32 mouse cellular contexts compared by ENCODE assay signal in genomic region chr5:113678743-113679452, GRCm38 (mm10). TPM values are rescaled to one million over a fixed set of nuclear protein-coding genes. Genes with fewer than 3 reads are reported as not detected.
A peak's percentile ranks its signal among the peaks of the same experiment; 100 is the strongest.
DNase-seq lines count a peak whose midpoint lies in the region; ATAC-seq lines count a peak whose summit lies in the region.
"Had no signal": no experiment of that assay in that cellular context is flagged by ENCODE, and none has a peak within 500 bp of the region (broad histone marks: within the 10 kb centered on the region; RNA-seq: fewer than 3 reads in every experiment).

No protein-coding gene starts in this region.

- 0 out of 2 replicates have a peak, but pooled peaks cover 4% of the 10 kb centered on the region for H3K9me3 ChIP-seq in hindbrain, embryonic 16.5 days (ENCODE audit: control insufficient read depth, low read length)
- H3K9me3 ChIP-seq in hindbrain, embryonic 10.5 days, result 0 out of 2 replicates have a peak, but pooled peaks cover 3% of the 10 kb centered on the region
- no peaks in the 10 kb centered on the region for H3K9me3 ChIP-seq in heart, embryonic 10.5 days
- no peaks in the 10 kb centered on the region for H3K9me3 ChIP-seq in neural tube, embryonic 15.5 days (replicated peaks)
- H3K9me3 ChIP-seq: embryonic facial prominence, embryonic 15.5 days; limb, embryonic 12.5 days; liver, embryonic 12.5 days; neural tube, embryonic 12.5 days had no signal

- no peak overlapping the region for H3K9ac ChIP-seq in hindbrain, embryonic 16.5 days (ENCODE audit: low read depth, low read length)
- H3K9ac ChIP-seq in neural tube, embryonic 15.5 days (replicated peaks), result no peak overlapping the region
- H3K9ac ChIP-seq: embryonic facial prominence, embryonic 15.5 days; heart, embryonic 12.5 days; limb, embryonic 12.5 days; liver, embryonic 12.5 days; neural tube, embryonic 12.5 days had no signal

- H3K36me3 ChIP-seq in hindbrain, embryonic 16.5 days (ENCODE audit: control insufficient read depth, insufficient read depth, low read length), result no peaks in the 10 kb centered on the region
- H3K36me3 ChIP-seq in hindbrain, embryonic 10.5 days, result no peaks in the 10 kb centered on the region
- H3K36me3 ChIP-seq in heart, embryonic 10.5 days, result no peaks in the 10 kb centered on the region
- no peaks in the 10 kb centered on the region for H3K36me3 ChIP-seq in neural tube, embryonic 15.5 days
- H3K36me3 ChIP-seq: embryonic facial prominence, embryonic 15.5 days; heart, embryonic 12.5 days; limb, embryonic 12.5 days; liver, embryonic 12.5 days; neural tube, embryonic 12.5 days had no signal

- no peak overlapping the region for H3K4me3 ChIP-seq in hindbrain, embryonic 16.5 days (ENCODE audit: low read length)
- H3K4me3 ChIP-seq in hindbrain, embryonic 10.5 days, result no peak overlapping the region
- no peak overlapping the region for H3K4me3 ChIP-seq in heart, embryonic 10.5 days
- H3K4me3 ChIP-seq in neural tube, embryonic 15.5 days (replicated peaks), result no peak overlapping the region
- H3K4me3 ChIP-seq: embryonic facial prominence, embryonic 15.5 days; heart, embryonic 12.5 days; layer of hippocampus, adult 2 months; limb, embryonic 12.5 days; liver, embryonic 12.5 days; megakaryocyte, embryonic 14.5 days; neural tube, embryonic 12.5 days had no signal

- ATAC-seq in hindbrain, embryonic 16.5 days, result peak; percentile 58; the same call in 1 of the 2 replicates
- ATAC-seq in neural tube, embryonic 15.5 days (ENCODE audit: low FRiP score), result no peak
- ATAC-seq: CD4-positive, CD25-positive, alpha-beta regulatory T cell, adult 4 months; forebrain, embryonic 16.5 days; inflammation-experienced regulatory T-cells, adult 6 months; liver, embryonic 12.5 days had no signal

- 54% methylated on average over 10 of the region's 10 CpGs for WGBS in hindbrain, embryonic 16.5 days
- 85% methylated on average over 10 of the region's 10 CpGs for WGBS in hindbrain, embryonic 10.5 days
- 82% methylated on average over 10 of the region's 10 CpGs for WGBS in heart, embryonic 10.5 days
- WGBS in neural tube, embryonic 15.5 days, result 65% methylated on average over 10 of the region's 10 CpGs

- no peak overlapping the region for H3K27ac ChIP-seq in hindbrain, embryonic 16.5 days (ENCODE audit: low read depth, low read length)
- H3K27ac ChIP-seq in hindbrain, embryonic 10.5 days, result no peak overlapping the region
- no peak overlapping the region for H3K27ac ChIP-seq in heart, embryonic 10.5 days
- no peak overlapping the region for H3K27ac ChIP-seq in neural tube, embryonic 15.5 days (replicated peaks)
- H3K27ac ChIP-seq: embryonic facial prominence, embryonic 15.5 days; layer of hippocampus, adult 2 months; limb, embryonic 12.5 days; liver, embryonic 12.5 days; neural tube, embryonic 12.5 days had no signal

- no peak for DNase-seq in hindbrain, embryonic 10.5 days (ENCODE audit: low spot score)
- peak; percentile 64 for DNase-seq in ZHBTc4 (ENCODE audit: low read depth, low spot score)
- peak; percentile 99 for DNase-seq in cerebellum, adult 11-12 months
- peak; percentile 97 to 98 for DNase-seq in cerebellum, postnatal 10 days
- DNase-seq in heart, embryonic 10.5 days (ENCODE audit: low spot score), result no peak
- DNase-seq in thymus, postnatal 14 days, result no peak
- DNase-seq: adrenal gland, adult 8-10 months; embryo, embryonic 11 days; gastrocnemius, postnatal 10 days; heart, adult 11 months; heart, postnatal 10 days; kidney, adult 18-20 months; kidney, postnatal 10 days; lung, adult 18-20 months; midbrain, embryonic 14.5 days; retina, postnatal 1 day; right cerebral cortex, postnatal 25 days; thymus, postnatal 36 days had no signal

- no peak overlapping the region for H3K4me2 ChIP-seq in hindbrain, embryonic 16.5 days (ENCODE audit: low read length)
- H3K4me2 ChIP-seq in neural tube, embryonic 15.5 days, result no peak overlapping the region
- H3K4me2 ChIP-seq: embryonic facial prominence, embryonic 15.5 days; heart, embryonic 12.5 days; limb, embryonic 12.5 days; liver, embryonic 12.5 days; neural tube, embryonic 12.5 days had no signal

- H3K4me1 ChIP-seq in hindbrain, embryonic 16.5 days (ENCODE audit: control insufficient read depth, insufficient read depth, low read depth, low read length), result peaks cover 3% of the 10 kb centered on the region
- peaks cover 17% of the 10 kb centered on the region for H3K4me1 ChIP-seq in hindbrain, embryonic 10.5 days (replicated peaks)
- no peaks in the 10 kb centered on the region for H3K4me1 ChIP-seq in heart, embryonic 10.5 days
- H3K4me1 ChIP-seq in neural tube, embryonic 15.5 days, result peaks cover 5% of the 10 kb centered on the region; the same call in 1 of the 2 replicates
- H3K4me1 ChIP-seq: embryonic facial prominence, embryonic 15.5 days; heart, embryonic 12.5 days; liver, embryonic 12.5 days; megakaryocyte, embryonic 14.5 days; neural tube, embryonic 12.5 days had no signal

- no peaks in the 10 kb centered on the region for H3K27me3 ChIP-seq in hindbrain, embryonic 16.5 days (replicated peaks; ENCODE audit: control insufficient read depth, insufficient read depth, low read length)
- H3K27me3 ChIP-seq in hindbrain, embryonic 10.5 days (ENCODE audit: insufficient read depth, poor library complexity, severe bottlenecking), result no peaks in the 10 kb centered on the region
- no peaks in the 10 kb centered on the region for H3K27me3 ChIP-seq in heart, embryonic 10.5 days (ENCODE audit: insufficient read depth, poor library complexity, severe bottlenecking)
- no peaks in the 10 kb centered on the region for H3K27me3 ChIP-seq in neural tube, embryonic 15.5 days (replicated peaks)
- H3K27me3 ChIP-seq: embryonic facial prominence, embryonic 15.5 days; limb, embryonic 12.5 days; liver, embryonic 12.5 days; neural tube, embryonic 12.5 days had no signal

RNA-seq across cellular contexts. Expression of gene Cmklr1, which starts 28.7 kb away (rescaled TPM):
- 1.2 and 1.6 TPM in 2 replicates for polyA plus RNA-seq in hindbrain, embryonic 16.5 days (2015; fragmentation: Nextera tagmentation; extraction: Ambion mirVana)
- 0.78 and 1.1 TPM in 2 replicates for polyA plus RNA-seq in hindbrain, embryonic 10.5 days (2016; fragmentation: Nextera tagmentation; extraction: Ambion mirVana)
- 1.3 and 3.3 TPM in 2 replicates for polyA plus RNA-seq in heart, embryonic 10.5 days (2016; fragmentation: Nextera tagmentation; extraction: Ambion mirVana)
- 2.9 and 3.2 TPM in 2 replicates for polyA plus RNA-seq in neural tube, embryonic 15.5 days (2015; fragmentation: Nextera tagmentation; extraction: Ambion mirVana)
- polyA plus RNA-seq: CD4-positive, CD25-positive, alpha-beta regulatory T cell, adult 4 months had no signal

RNA-seq across cellular contexts. Expression of gene 1700069L16Rik, which starts 45.7 kb away (rescaled TPM):
- polyA plus RNA-seq in hindbrain, embryonic 16.5 days (2015; fragmentation: Nextera tagmentation; extraction: Ambion mirVana), result not detected in 2 replicates
- not detected in 2 replicates for polyA plus RNA-seq in hindbrain, embryonic 10.5 days (2016; fragmentation: Nextera tagmentation; extraction: Ambion mirVana)
- not detected in 2 replicates for polyA plus RNA-seq in heart, embryonic 10.5 days (2016; fragmentation: Nextera tagmentation; extraction: Ambion mirVana)
- polyA plus RNA-seq in neural tube, embryonic 15.5 days (2015; fragmentation: Nextera tagmentation; extraction: Ambion mirVana), result not detected in 2 replicates
- polyA plus RNA-seq: CD4-positive, CD25-positive, alpha-beta regulatory T cell, adult 4 months; embryonic facial prominence, embryonic 15.5 days; forebrain, embryonic 16.5 days; heart, embryonic 12.5 days; hindbrain, embryonic 11.5 days; inflammation-experienced regulatory T-cells, adult 6 months; limb, embryonic 12.5 days; liver, embryonic 12.5 days; midbrain, embryonic 14.5 days; neural tube, embryonic 12.5 days; spleen, adult 2 months had no signal

RNA-seq across cellular contexts. Expression of gene Ficd, which starts 56.7 kb away (rescaled TPM):
- 10.9 and 11.1 TPM in 2 replicates for polyA plus RNA-seq in hindbrain, embryonic 16.5 days (2015; fragmentation: Nextera tagmentation; extraction: Ambion mirVana)
- polyA plus RNA-seq in hindbrain, embryonic 10.5 days (2016; fragmentation: Nextera tagmentation; extraction: Ambion mirVana), result 5.3 and 5.6 TPM in 2 replicates
- 5.3 and 6.4 TPM in 2 replicates for polyA plus RNA-seq in heart, embryonic 10.5 days (2016; fragmentation: Nextera tagmentation; extraction: Ambion mirVana)
- 9.6 and 11.1 TPM in 2 replicates for polyA plus RNA-seq in neural tube, embryonic 15.5 days (2015; fragmentation: Nextera tagmentation; extraction: Ambion mirVana)

Comparison
In these comparisons a context has a peak if more than half of its experiments do, and no peak if none do; other contexts are left out.
1. DNase-seq: peak in ZHBTc4 (single experiment), cerebellum, adult 11-12 months (single experiment) and cerebellum, postnatal 10 days (2 of 2); none in hindbrain, embryonic 10.5 days (single experiment), heart, embryonic 10.5 days (single experiment) and thymus, postnatal 14 days (single experiment).